Mouse (Mus musculus) layer of hippocampus, adult 9-11 months (tissue): ENCODE results near the gene Mthfd2.

ENCODE experiments used
- DNase-seq: peaks from one replicate; pipeline ENCODE4 v3.0.0; 2022

The Mthfd2 gene

GRCm38 (mm10) chr6:83265653-83266052 lies 60.1 kb downstream of the Mthfd2 start:
- DNase-seq, result no peak

DNA sequence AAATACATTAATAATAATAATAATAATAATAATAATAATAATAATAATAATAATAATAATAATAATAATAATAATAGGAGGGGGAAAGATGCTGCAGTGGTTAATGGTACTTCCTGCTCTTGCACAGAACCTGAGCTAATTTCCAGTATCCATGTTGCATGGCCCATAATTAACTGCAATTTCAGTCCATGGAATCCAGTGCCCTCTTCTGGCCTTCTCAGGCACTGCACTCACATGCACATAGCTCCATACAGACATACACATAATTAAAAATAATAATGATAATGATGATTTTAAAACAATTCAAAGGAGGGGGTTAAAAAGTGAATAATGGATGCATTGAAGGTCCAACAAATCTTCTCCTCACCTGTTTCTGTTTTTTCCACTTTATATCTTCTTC lies 60.5 kb downstream of the Mthfd2 start:
- DNase-seq, result no peak

- DNase-seq, result no peak
These were observed 61.2 kb downstream of the Mthfd2 start for GRCm38 (mm10) chr6:83264516-83264915.
